In genomic region chr5:117118220-117118619, GRCm38 (mm10) we compare ENCODE assay signal across 13 mouse cellular contexts.
"Had no signal": no experiment of that assay in that cellular context is flagged by ENCODE, and none has a peak within 500 bp of the region (broad histone marks: within the 10 kb centered on the region; RNA-seq: fewer than 3 reads in every experiment).

No protein-coding gene starts in this region.

- ATAC-seq: inflammation-experienced regulatory T-cells, adult 6 months; midbrain, embryonic 15.5 days had no signal

- H3K9me3 ChIP-seq: limb, embryonic 15.5 days; midbrain, embryonic 10.5 days; midbrain, embryonic 15.5 days; neural tube, embryonic 12.5 days; stomach, embryonic 15.5 days had no signal

- H3K27me3 ChIP-seq: stomach, embryonic 15.5 days had no signal

- H3K4me2 ChIP-seq: limb, embryonic 15.5 days had no signal

- DNase-seq: lung, embryonic 14.5 days; lung, postnatal 10 days; lung, postnatal 4 days; retina, postnatal 1 day; thymus, adult 2 months; thymus, postnatal 25 days had no signal

- H3K9ac ChIP-seq: limb, embryonic 15.5 days; lung, embryonic 14.5 days; midbrain, embryonic 15.5 days; neural tube, embryonic 12.5 days; stomach, embryonic 15.5 days had no signal

- H3K36me3 ChIP-seq: midbrain, embryonic 15.5 days had no signal

- H3K4me3 ChIP-seq: layer of hippocampus, adult 2 months; limb, embryonic 15.5 days; midbrain, embryonic 15.5 days; neural tube, embryonic 12.5 days; stomach, embryonic 15.5 days had no signal

- H3K27ac ChIP-seq: limb, embryonic 15.5 days; midbrain, embryonic 10.5 days; midbrain, embryonic 15.5 days; neural tube, embryonic 12.5 days; stomach, embryonic 15.5 days had no signal
